Mouse (Mus musculus) midbrain, embryonic 10.5 days (tissue): ENCODE data around the gene Atp6v1d. TPM values are rescaled to one million over a fixed set of nuclear protein-coding genes. Genes with fewer than 3 reads are reported as not detected.
A peak's percentile ranks its signal among the peaks of the same experiment; 100 is the strongest.

Source experiments
- DNase-seq: peaks from one replicate; pipeline ENCODE4 v3.0.0-alpha.2; 2017; ENCODE audit warnings: low spot score
- H3K27ac ChIP-seq: fragments of 300-500 bp; sonication (generic); replicated peaks from 2 replicates; pipeline ENCODE4 v1.5.1; 2016; ENCODE audit warnings: mild to moderate bottlenecking
- H3K27me3 ChIP-seq: fragments of 300-500 bp; sonication (generic); 2 replicates; pipeline ENCODE4 v1.6.1; 2016; ENCODE audit warnings: low read depth, mild to moderate bottlenecking; ENCODE audit not compliant: poor library complexity, severe bottlenecking
- H3K36me3 ChIP-seq: fragments of 300-500 bp; sonication (generic); 2 replicates; pipeline ENCODE4 v1.6.1; 2016; ENCODE audit warnings: mild to moderate bottlenecking, moderate library complexity
- H3K4me1 ChIP-seq: fragments of 300-500 bp; sonication (generic); 2 replicates; pipeline ENCODE4 v1.6.1; 2016
- H3K4me3 ChIP-seq: fragments of 300-500 bp; sonication (generic); 2 replicates; pipeline ENCODE4 v1.5.1; 2016; ENCODE audit warnings: mild to moderate bottlenecking, moderate library complexity
- H3K9me3 ChIP-seq: fragments of 300-500 bp; sonication (generic); replicated peaks from 2 replicates; pipeline ENCODE4 v1.6.1; 2016; ENCODE audit warnings: mild to moderate bottlenecking
- WGBS: fragments of 180-500 bp; shearing (Covaris S2); methylation state at CpG from one replicate; pipeline ENCODE4 v1.1.7; 2016; 5-methylcytosine and 5-hydroxymethylcytosine counted together
- polyA plus RNA-seq: library from polyadenylated mRNA; unstranded; fragments of >200 nt; fragmentation: Nextera tagmentation; extraction: Ambion mirVana; gene quantifications from 2 replicates; pipeline ENCODE4 v1.2.1, GENCODE M21; 2016

The Atp6v1d gene
- polyA plus RNA-seq: 71.1 and 80.0 TPM in 2 replicates

- H3K4me3 ChIP-seq: peak within 1 kb of the TSS; percentile 88
- no peaks in the 10 kb centered on the region for H3K9me3 ChIP-seq
- H3K36me3 ChIP-seq: peaks cover 24% of the 10 kb centered on the region
- under 1% methylated on average over 55 of the region's 55 CpGs for WGBS
- H3K27me3 ChIP-seq: no peaks in the 10 kb centered on the region
- H3K4me1 ChIP-seq: peaks cover 33% of the 10 kb centered on the region
- peak within 1 kb of the TSS; percentile 95 for H3K27ac ChIP-seq
- peak; percentile 99 for DNase-seq
Measured at GRCm38 (mm10) chr12:78861496-78862253, at the start of gene Atp6v1d, which contains the start of gene Eif2s1. TSS of gene Atp6v1d (minus strand) at chr12:78861638. TSS of gene Eif2s1 (plus strand) at chr12:78861819.

GRCm38 (mm10) chr12:78910684-78911461 lies 49.4 kb upstream of the Atp6v1d start:
- peaks cover 91% of the 10 kb centered on the region for H3K27me3 ChIP-seq
- peak; percentile 29 for DNase-seq

DNA sequence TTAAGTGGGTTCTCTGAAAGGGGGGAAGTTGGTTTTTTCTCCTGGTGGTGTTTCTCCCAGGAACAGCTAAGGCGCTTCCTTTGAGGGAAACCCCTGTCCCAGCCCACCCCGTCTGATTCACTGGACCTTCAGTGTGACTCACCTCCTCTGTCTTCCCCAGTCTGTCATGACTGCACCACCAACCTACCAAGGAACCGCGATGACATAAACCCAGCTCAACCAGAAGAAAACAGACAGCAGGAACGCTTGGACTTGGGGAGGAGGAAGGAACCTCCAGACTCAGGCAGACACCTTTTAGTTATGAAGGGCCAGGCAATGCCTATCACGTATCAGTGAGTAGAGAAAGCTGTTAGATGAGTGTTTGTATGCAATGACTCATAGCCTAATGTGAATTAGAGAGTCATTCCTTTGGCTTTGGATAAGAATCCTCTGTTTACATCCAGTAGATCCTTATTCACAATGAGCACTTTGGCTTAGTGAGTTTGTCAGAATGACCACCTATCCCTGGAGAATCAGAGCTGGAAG lies 46.7 kb upstream of the Atp6v1d start:
- H3K36me3 ChIP-seq: no peaks in the 10 kb centered on the region
- peaks cover 80% of the 10 kb centered on the region for H3K27me3 ChIP-seq
- H3K4me3 ChIP-seq: no peak overlapping the region
- H3K9me3 ChIP-seq: 0 out of 2 replicates have a peak, but pooled peaks cover 3% of the 10 kb centered on the region
- no peak for DNase-seq
- WGBS: 82% methylated on average over 6 of the region's 6 CpGs
- peaks cover 30% of the 10 kb centered on the region for H3K4me1 ChIP-seq
- no peak overlapping the region for H3K27ac ChIP-seq

More at GRCm38 (mm10) chr12:78910684-78911461, 49.4 kb upstream of the Atp6v1d start:
- H3K27ac ChIP-seq: peak overlapping the region; percentile 35; the same call in 1 of the 2 replicates
- peak overlapping the region; percentile 53 for H3K4me3 ChIP-seq
- H3K4me1 ChIP-seq: peaks cover 30% of the 10 kb centered on the region
- WGBS: 11% methylated on average over 16 of the region's 16 CpGs
- no peaks in the 10 kb centered on the region for H3K36me3 ChIP-seq
- H3K9me3 ChIP-seq: 0 out of 2 replicates have a peak, but pooled peaks cover 3% of the 10 kb centered on the region

- no peaks in the 10 kb centered on the region for H3K36me3 ChIP-seq
- peaks cover 24% of the 10 kb centered on the region for H3K4me1 ChIP-seq
- DNase-seq: peak; percentile 64
- peak within 1 kb of the TSS; percentile 49; the same call in 1 of the 2 replicates for H3K27ac ChIP-seq
- WGBS: 3% methylated on average over 38 of the region's 38 CpGs
- peaks cover 66% of the 10 kb centered on the region for H3K27me3 ChIP-seq
- H3K4me3 ChIP-seq: peak within 1 kb of the TSS; percentile 56
- H3K9me3 ChIP-seq: 0 out of 2 replicates have a peak, but pooled peaks cover 3% of the 10 kb centered on the region
Measured at GRCm38 (mm10) chr12:78906707-78907162, 45.3 kb upstream of the Atp6v1d start, which contains the start of gene Plek2. TSS of gene Plek2 (minus strand) at chr12:78906964.

- Histone ChIP-seq H3K4me3 (no peak overlapping the region), H3K27ac (no peak overlapping the region), H3K4me1 (peaks cover 12% of the 10 kb centered on the region), H3K9me3 (0 out of 2 replicates have a peak, but pooled peaks cover 3% of the 10 kb centered on the region), H3K36me3 (no peaks in the 10 kb centered on the region), H3K27me3 (peaks cover 43% of the 10 kb centered on the region)
- 84% methylated on average over 7 of the region's 7 CpGs for WGBS
- no peak for DNase-seq
Measured at GRCm38 (mm10) chr12:78904499-78904898, 43.1 kb upstream of the Atp6v1d start.

DNA sequence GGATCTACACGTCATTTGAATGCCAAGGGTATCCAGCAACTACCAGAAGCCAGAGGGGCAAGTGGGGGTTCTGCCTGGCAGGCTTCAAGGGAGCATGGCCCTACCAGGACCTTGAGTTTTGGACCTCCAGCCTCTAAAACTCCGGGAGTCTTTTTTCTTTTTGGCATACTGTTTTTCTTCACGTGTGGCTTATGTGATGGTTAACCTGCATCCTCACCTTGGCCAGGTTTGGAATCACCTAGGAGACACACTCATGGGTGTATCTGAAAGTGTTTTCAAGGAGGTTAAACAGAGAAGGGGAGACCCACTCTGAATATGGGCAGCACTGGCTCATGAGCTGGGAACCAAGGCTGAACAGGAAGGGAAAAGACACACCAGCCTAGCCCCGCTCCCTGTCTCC lies 41.9 kb upstream of the Atp6v1d start:
- no peaks in the 10 kb centered on the region for H3K36me3 ChIP-seq
- 86% methylated on average over 4 of the region's 4 CpGs for WGBS
- H3K27ac ChIP-seq: no peak overlapping the region
- no peak overlapping the region for H3K4me3 ChIP-seq
- peaks cover 12% of the 10 kb centered on the region for H3K4me1 ChIP-seq
- peaks cover 31% of the 10 kb centered on the region for H3K27me3 ChIP-seq
- no peak for DNase-seq
- H3K9me3 ChIP-seq: no peaks in the 10 kb centered on the region

DNA sequence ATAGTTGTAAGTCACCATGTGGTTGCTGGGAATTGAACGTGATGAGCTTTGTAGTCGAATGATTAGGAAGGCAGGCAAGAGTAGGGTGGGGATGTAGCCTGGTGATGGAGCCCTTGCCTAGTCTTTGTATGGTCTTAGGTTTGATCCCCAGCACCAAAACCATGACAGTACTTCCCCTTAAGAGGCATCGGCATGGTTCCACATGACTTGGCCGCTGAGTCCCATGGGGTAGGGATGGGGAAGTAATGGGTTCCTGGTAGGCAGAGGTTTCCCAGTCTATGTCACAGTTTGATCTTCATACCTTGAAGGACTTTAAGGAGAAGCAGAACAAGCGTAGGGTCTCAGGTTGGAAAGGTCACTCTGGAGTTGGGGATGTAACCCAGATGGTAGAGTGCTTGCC lies 40.0 kb upstream of the Atp6v1d start:
- Histone ChIP-seq H3K4me3 (no peak overlapping the region), H3K36me3 (no peaks in the 10 kb centered on the region), H3K4me1 (peaks cover 2% of the 10 kb centered on the region), H3K9me3 (no peaks in the 10 kb centered on the region), H3K27ac (no peak overlapping the region), H3K27me3 (peaks cover 13% of the 10 kb centered on the region)
- WGBS: 89% methylated on average over 5 of the region's 5 CpGs
- DNase-seq: no peak

GRCm38 (mm10) chr12:78897861-78898260 lies 36.4 kb upstream of the Atp6v1d start:
- no peak for DNase-seq
- H3K27me3 ChIP-seq: no peaks in the 10 kb centered on the region
- no peak overlapping the region for H3K4me3 ChIP-seq
- H3K27ac ChIP-seq: no peak overlapping the region
- no peaks in the 10 kb centered on the region for H3K9me3 ChIP-seq
- 96% methylated on average over 1 of the region's 1 CpGs for WGBS
- no peaks in the 10 kb centered on the region for H3K4me1 ChIP-seq
- no peaks in the 10 kb centered on the region for H3K36me3 ChIP-seq

- H3K4me3 ChIP-seq: no peak overlapping the region
- H3K9me3 ChIP-seq: peaks cover 7% of the 10 kb centered on the region; the same call in 1 of the 2 replicates
- peaks cover 23% of the 10 kb centered on the region for H3K36me3 ChIP-seq
- 93% methylated on average over 2 of the region's 2 CpGs for WGBS
- H3K27me3 ChIP-seq: no peaks in the 10 kb centered on the region
- H3K27ac ChIP-seq: no peak overlapping the region
- DNase-seq: no peak
- H3K4me1 ChIP-seq: no peaks in the 10 kb centered on the region
Measured at GRCm38 (mm10) chr12:78891149-78891548, 29.7 kb upstream of the Atp6v1d start.

DNA sequence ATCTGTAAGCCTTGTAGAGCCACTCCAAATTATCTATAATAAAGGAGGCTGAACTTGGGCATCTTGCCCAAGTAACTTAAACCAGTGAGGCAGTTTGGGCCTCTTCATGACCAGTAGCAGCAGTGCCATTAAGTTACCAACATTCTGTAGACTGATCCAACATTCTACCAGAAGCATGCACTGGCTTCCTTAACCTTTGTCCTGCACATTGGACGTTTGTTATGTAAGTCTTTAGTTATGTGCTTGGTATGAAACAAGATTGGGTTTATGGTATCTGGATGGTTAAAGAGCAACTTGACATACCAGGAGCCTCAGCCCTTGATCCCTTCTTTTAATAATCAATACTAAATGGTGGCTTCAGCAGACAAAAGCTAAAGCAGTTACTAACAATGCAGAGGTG lies 28.6 kb upstream of the Atp6v1d start:
- no peak overlapping the region for H3K27ac ChIP-seq
- 65% methylated on average over 1 of the region's 1 CpGs for WGBS
- H3K4me1 ChIP-seq: no peaks in the 10 kb centered on the region
- H3K4me3 ChIP-seq: no peak overlapping the region
- DNase-seq: no peak
- H3K9me3 ChIP-seq: peaks cover 7% of the 10 kb centered on the region; the same call in 1 of the 2 replicates
- H3K27me3 ChIP-seq: no peaks in the 10 kb centered on the region
- peaks cover 34% of the 10 kb centered on the region for H3K36me3 ChIP-seq

GRCm38 (mm10) chr12:78874581-78874980 lies 13.1 kb upstream of the Atp6v1d start:
- Histone ChIP-seq H3K4me1 (no peaks in the 10 kb centered on the region), H3K27me3 (no peaks in the 10 kb centered on the region), H3K4me3 (no peak overlapping the region), H3K27ac (no peak overlapping the region), H3K36me3 (peaks cover 98% of the 10 kb centered on the region), H3K9me3 (no peaks in the 10 kb centered on the region)
- DNase-seq: no peak
- whole genome bisulfite sequencing: 96% methylated on average over 3 of the region's 3 CpGs

- Histone ChIP-seq H3K4me3 (no peak overlapping the region), H3K4me1 (peaks cover 10% of the 10 kb centered on the region), H3K9me3 (no peaks in the 10 kb centered on the region), H3K27ac (no peak overlapping the region), H3K27me3 (no peaks in the 10 kb centered on the region), H3K36me3 (peaks cover 83% of the 10 kb centered on the region)
- DNase-seq: no peak
- WGBS: 93% methylated on average over 1 of the region's 1 CpGs
Measured at GRCm38 (mm10) chr12:78868115-78868514, 6.7 kb upstream of the Atp6v1d start.
